Mouse (Mus musculus) heart, embryonic 10.5 days (tissue): ENCODE results near the gene Chd4. TPM values are rescaled to one million over a fixed set of nuclear protein-coding genes. Genes with fewer than 3 reads are reported as not detected.

Source experiments
- DNase-seq: peaks from one replicate; pipeline ENCODE4 v3.0.0-alpha.2; 2017; ENCODE audit warnings: low spot score
- H3K27ac ChIP-seq: fragments of 300-500 bp; sonication (generic); 2 replicates; pipeline ENCODE4 v1.5.1; 2016; ENCODE audit warnings: mild to moderate bottlenecking
- H3K27me3 ChIP-seq: fragments of 300-500 bp; sonication (generic); 2 replicates; pipeline ENCODE4 v1.6.1; 2016; ENCODE audit warnings: mild to moderate bottlenecking; ENCODE audit not compliant: poor library complexity, insufficient read depth, severe bottlenecking
- H3K36me3 ChIP-seq: fragments of 300-500 bp; sonication (generic); 2 replicates; pipeline ENCODE4 v1.6.1; 2016; ENCODE audit warnings: mild to moderate bottlenecking, moderate library complexity
- H3K4me1 ChIP-seq: fragments of 300-500 bp; sonication (generic); 2 replicates; pipeline ENCODE4 v1.6.1; 2016; ENCODE audit warnings: mild to moderate bottlenecking
- H3K4me3 ChIP-seq: fragments of 300-500 bp; sonication (generic); 2 replicates; pipeline ENCODE4 v1.5.1; 2016; ENCODE audit warnings: mild to moderate bottlenecking, moderate library complexity
- H3K9me3 ChIP-seq: fragments of 300-500 bp; sonication (generic); 2 replicates; pipeline ENCODE4 v1.6.1; 2016; ENCODE audit warnings: mild to moderate bottlenecking, moderate library complexity
- WGBS: fragments of 180-500 bp; shearing (Covaris S2); methylation state at CpG from one replicate; pipeline ENCODE4 v1.1.7; 2016; 5-methylcytosine and 5-hydroxymethylcytosine counted together
- polyA plus RNA-seq: library from polyadenylated mRNA; unstranded; fragments of >200 nt; fragmentation: Nextera tagmentation; extraction: Ambion mirVana; gene quantifications from 2 replicates; pipeline ENCODE4 v1.2.1, GENCODE M21; 2016

The Chd4 gene
- polyA plus RNA-seq, 1 experiment from 2014 or later = 88.6 TPM

DNA sequence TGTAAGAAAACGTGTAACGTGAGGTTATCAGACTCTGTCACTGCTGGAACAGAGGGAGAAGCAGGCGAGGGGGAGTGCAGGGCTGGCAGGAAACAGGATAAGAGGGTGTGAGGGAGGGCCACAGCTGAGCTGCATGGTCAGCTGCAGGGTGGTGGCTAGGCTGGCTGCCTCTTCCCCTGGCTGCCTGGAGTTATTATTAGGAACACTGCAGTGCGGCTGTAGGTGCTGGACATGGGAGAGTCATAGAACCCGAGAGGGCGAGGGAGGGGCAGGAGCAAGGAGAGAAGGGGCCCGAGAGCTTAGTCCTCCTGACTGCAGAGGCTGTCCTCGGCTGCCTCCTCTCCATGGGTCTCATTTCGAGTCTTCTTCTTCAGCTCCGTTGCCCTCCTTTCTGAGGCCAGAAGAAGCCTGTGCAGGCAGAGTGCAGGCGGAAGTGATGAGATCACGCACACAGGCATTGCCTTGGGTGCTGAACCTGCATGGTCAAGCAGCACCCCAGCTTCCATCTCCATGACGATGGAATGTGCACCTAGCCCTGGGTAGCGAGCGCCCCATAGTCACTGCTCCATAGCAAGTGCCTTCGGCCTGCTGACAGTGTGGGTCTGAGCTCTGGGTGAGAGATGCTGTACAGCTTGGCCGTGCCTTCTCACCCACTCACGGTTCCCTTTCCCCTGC, 52.6 kb downstream of the Chd4 start:
- 35% methylated on average over 18 of the region's 18 CpGs for WGBS
- peak; percentile 92 for DNase-seq
- Histone ChIP-seq H3K27me3 (no peaks in the 10 kb centered on the region), H3K4me3 (peak overlapping the region; percentile 86), H3K36me3 (peaks cover 41% of the 10 kb centered on the region), H3K9me3 (no peaks in the 10 kb centered on the region), H3K4me1 (peaks cover 69% of the 10 kb centered on the region), H3K27ac (peak overlapping the region; percentile 92)

DNA sequence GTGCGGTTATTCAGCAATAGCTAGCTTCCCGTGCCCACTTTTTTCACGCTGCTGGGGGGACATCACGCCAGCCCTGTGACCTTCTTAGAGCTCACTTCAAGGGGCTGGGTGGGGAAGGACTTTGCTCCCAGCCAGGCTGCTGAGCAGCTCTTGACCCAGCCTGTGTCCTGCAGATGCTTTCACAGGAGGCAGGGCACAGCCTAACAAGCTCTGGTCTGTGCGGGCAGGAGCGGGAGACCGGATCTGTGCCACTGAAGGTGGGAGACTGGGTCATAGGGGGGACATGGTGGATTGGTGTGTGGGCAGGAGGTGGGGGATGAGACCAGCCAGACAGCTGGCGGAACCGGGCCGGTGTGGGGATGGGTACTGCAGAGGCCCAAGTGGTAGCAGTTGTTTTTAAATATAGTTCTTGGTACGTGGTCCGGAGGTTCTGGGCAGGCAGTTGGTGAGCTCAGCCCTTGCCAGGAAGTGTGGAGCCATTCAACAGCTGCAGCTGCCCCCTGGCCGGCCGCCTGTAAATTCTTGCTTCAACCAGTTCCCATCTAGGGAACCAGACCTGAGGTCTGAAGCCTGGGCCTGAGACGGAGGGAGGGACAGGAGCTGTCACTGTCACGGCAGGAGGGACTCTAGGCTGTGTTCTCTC, 53.3 kb downstream of the Chd4 start:
- H3K27ac ChIP-seq = peak overlapping the region; percentile 92
- peaks cover 44% of the 10 kb centered on the region for H3K36me3 ChIP-seq
- WGBS = 64% methylated on average over 16 of the region's 16 CpGs

DNA sequence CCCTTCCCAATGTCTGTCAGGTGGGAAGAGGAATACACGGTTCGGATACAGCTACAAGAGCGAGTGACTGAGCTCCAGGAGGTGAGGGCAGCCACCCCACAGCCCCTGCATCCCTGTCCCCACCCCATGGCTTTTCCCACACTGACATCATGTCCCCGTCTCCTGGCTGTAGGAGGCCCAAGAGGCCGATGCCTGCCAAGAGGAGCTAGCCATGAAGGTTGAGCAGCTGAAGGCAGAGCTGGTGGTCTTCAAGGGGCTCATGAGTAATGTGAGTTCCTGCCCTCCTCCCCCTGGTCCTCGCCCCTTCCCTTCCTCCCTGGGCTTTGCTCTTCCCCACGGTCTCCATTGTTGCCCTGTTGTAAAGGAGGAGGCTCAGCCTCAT, 53.8 kb downstream of the Chd4 start:
- H3K27ac ChIP-seq = peak overlapping the region; percentile 92
- H3K36me3 ChIP-seq = peaks cover 42% of the 10 kb centered on the region
- no peaks in the 10 kb centered on the region for H3K9me3 ChIP-seq
- H3K4me1 ChIP-seq = peaks cover 64% of the 10 kb centered on the region
- H3K27me3 ChIP-seq = no peaks in the 10 kb centered on the region
- peak overlapping the region; percentile 86; the same call in 1 of the 2 replicates for H3K4me3 ChIP-seq
- WGBS = 67% methylated on average over 7 of the region's 7 CpGs
- DNase-seq = no peak

More for the DNA sequence above, 53.3 kb downstream of the Chd4 start:
- H3K27me3 ChIP-seq = no peaks in the 10 kb centered on the region
- peak overlapping the region; percentile 86 for H3K4me3 ChIP-seq
- peaks cover 69% of the 10 kb centered on the region for H3K4me1 ChIP-seq
- H3K9me3 ChIP-seq = no peaks in the 10 kb centered on the region
- no peak for DNase-seq

DNA sequence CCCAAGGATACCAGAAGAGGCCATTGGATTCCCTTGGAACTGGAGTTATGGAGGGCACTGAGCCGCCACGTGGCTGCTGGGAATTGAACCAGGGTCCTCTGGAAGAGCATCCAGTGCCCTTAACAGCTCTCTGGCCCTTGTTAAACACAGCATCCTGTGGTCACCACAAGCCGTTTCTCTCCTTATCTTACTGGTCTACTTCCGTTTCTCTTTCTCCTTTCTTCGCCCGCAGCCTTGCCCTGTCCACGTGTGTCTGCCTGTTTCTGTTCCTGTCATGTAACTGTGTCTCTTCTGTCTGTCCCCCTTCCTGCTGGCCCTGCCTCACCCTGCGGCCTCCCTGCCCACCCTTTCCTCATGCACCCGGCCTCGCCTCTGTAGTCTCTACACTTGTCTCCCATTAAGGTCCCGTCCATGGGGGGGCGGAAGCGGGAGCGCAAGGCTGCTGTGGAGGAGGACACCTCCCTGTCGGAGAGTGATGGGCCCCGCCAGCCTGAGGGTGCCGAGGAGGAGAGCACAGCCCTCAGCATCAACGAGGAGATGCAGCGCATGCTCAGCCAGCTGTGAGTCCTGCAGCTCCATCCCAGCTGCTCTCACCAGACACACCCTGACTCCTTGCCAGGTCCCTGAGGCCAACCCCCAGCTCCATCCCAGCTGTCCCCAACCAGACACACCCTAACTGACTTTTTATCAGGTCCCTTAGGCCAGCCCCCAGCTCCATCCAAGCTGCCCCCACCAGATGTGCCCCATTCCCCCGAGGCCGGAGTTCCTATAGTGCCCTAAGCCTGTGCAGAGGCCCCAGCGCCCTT, 56.6 kb downstream of the Chd4 start:
- H3K4me1 ChIP-seq = peaks cover 50% of the 10 kb centered on the region
- 83% methylated on average over 22 of the region's 22 CpGs for WGBS
- no peaks in the 10 kb centered on the region for H3K9me3 ChIP-seq
- H3K36me3 ChIP-seq = peaks cover 62% of the 10 kb centered on the region
- no peak overlapping the region for H3K27ac ChIP-seq
- no peak overlapping the region for H3K4me3 ChIP-seq
- no peak for DNase-seq
- H3K27me3 ChIP-seq = no peaks in the 10 kb centered on the region

- H3K27me3 ChIP-seq = no peaks in the 10 kb centered on the region
- DNase-seq = no peak
- H3K9me3 ChIP-seq = no peaks in the 10 kb centered on the region
- 79% methylated on average over 5 of the region's 5 CpGs for WGBS
- H3K4me3 ChIP-seq = no peak overlapping the region
- H3K36me3 ChIP-seq = peaks cover 67% of the 10 kb centered on the region
- no peak overlapping the region for H3K27ac ChIP-seq
- H3K4me1 ChIP-seq = peaks cover 44% of the 10 kb centered on the region
These were observed 57.2 kb downstream of the Chd4 start for GRCm38 (mm10) chr6:125153018-125153389.

DNA sequence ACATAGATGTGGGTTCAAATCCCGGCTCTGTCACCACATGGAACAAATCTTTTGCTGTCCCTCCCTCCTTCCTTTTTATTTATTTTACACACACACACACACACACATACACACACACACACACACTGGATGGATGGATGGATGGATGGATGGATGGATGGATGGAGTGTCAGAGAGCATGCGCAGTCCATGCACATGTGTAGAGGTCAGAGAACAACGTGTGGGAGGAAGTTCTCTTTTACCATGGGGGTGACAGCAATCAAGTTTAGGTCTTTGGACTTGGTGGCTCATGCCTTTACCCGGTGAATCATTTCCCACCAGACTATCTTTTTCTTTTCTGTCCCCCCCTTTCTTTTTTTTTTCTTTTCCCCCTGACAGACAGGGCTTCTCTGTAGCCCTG, 57.9 kb downstream of the Chd4 start:
- Histone ChIP-seq H3K36me3 (peaks cover 69% of the 10 kb centered on the region), H3K27me3 (no peaks in the 10 kb centered on the region), H3K4me1 (peaks cover 38% of the 10 kb centered on the region), H3K9me3 (no peaks in the 10 kb centered on the region), H3K27ac (no peak overlapping the region), H3K4me3 (no peak overlapping the region)
- DNase-seq = no peak
- WGBS = 88% methylated on average over 4 of the region's 4 CpGs

DNA sequence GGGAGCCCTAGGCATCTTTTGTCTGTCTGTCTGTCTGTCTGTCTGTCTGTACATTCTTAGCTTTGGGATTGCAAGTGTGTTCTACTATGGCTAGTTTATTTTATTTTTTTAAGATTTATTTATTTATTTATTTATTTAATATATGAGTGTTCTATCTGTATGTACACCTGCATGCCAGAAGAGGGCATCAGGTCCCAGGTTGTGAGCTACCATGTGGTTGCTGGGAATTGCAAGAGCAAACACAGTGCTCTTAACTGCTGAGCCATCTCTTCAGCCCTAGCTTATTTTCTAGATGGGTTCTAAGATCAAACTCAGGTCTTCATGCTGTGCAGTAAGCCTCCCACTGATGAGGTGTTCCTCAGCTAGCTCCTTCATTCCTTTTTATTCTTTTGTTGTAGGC, 58.8 kb downstream of the Chd4 start:
- Histone ChIP-seq H3K4me1 (peaks cover 29% of the 10 kb centered on the region), H3K27ac (no peak overlapping the region), H3K27me3 (no peaks in the 10 kb centered on the region), H3K9me3 (no peaks in the 10 kb centered on the region), H3K4me3 (no peak overlapping the region), H3K36me3 (peaks cover 76% of the 10 kb centered on the region)
- no peak for DNase-seq

GRCm38 (mm10) chr6:125155262-125155661, 59.5 kb downstream of the Chd4 start:
- Histone ChIP-seq H3K4me1 (peaks cover 28% of the 10 kb centered on the region), H3K27ac (no peak overlapping the region), H3K36me3 (peaks cover 81% of the 10 kb centered on the region), H3K4me3 (no peak overlapping the region), H3K9me3 (no peaks in the 10 kb centered on the region), H3K27me3 (no peaks in the 10 kb centered on the region)
- 88% methylated on average over 8 of the region's 8 CpGs for WGBS
- DNase-seq = no peak

GRCm38 (mm10) chr6:125156491-125156890, 60.7 kb downstream of the Chd4 start:
- Histone ChIP-seq H3K27ac (no peak overlapping the region), H3K36me3 (peaks cover 85% of the 10 kb centered on the region), H3K4me1 (peaks cover 38% of the 10 kb centered on the region), H3K27me3 (no peaks in the 10 kb centered on the region), H3K4me3 (no peak overlapping the region), H3K9me3 (no peaks in the 10 kb centered on the region)
- 83% methylated on average over 3 of the region's 3 CpGs for WGBS
- DNase-seq = no peak

DNA sequence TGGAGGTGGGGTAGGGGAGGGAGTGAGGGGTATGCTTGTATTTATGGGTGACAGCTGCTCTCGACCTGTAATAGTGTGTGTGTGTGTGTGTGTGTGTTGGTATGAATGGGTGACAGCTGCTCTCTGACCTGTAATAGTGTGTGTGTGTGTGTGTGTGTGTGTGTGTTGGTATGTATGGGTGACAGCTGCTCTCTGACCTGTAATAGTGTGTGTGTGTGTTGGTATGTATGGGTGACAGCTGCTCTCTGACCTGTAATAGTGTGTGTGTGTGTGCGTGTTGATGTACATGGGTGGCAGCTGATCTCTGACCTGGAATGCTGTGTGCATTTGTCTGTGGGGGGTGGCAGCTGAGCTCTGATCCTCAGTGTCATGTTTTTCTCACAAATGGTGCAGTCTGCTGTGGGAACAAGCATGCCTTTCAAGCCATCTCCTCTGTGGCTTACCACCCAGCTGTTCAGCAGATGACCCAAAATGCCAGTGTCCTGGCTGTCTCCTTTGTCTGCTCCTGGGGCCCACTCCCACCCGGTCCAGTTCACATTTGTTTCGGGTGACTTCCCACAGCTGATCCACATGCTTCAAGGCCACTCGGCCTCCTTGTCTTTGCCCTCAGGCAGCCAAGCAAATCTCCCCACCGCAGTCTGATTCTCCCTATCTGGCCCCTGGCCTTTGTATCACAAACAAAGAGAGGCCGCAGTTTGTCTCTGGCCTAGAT, 61.3 kb downstream of the Chd4 start:
- WGBS = 73% methylated on average over 7 of the region's 7 CpGs
- Histone ChIP-seq H3K36me3 (peaks cover 83% of the 10 kb centered on the region), H3K27ac (no peak overlapping the region), H3K4me3 (no peak overlapping the region), H3K9me3 (no peaks in the 10 kb centered on the region), H3K4me1 (peaks cover 37% of the 10 kb centered on the region), H3K27me3 (no peaks in the 10 kb centered on the region)
- DNase-seq = no peak

DNA sequence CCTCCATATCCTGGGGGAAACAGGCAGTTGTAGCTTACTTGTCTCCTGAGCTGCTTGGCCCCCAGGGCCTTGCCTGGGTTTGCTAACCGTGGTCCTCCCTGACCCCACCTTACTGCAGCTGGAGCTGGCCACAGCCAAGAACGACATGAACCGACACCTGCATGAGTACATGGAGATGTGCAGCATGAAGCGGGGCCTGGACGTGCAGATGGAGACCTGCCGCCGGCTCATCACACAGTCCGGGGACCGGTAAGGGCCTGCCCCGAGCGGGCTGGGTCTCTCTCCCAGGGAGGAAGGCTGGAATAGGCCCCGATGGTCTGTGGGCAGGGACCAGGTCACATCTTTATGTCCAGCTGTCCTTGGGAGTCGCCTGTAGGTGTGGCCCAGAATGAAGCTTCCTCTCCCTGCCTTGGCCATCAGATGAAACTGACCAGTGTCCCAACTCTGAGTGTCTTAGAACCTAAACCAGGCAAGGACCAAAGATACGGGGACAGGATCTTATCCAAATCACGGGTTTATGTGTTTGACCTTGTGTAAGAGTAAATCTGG, 63.2 kb downstream of the Chd4 start:
- H3K9me3 ChIP-seq = no peaks in the 10 kb centered on the region
- H3K36me3 ChIP-seq = peaks cover 80% of the 10 kb centered on the region
- DNase-seq = no peak
- H3K4me3 ChIP-seq = no peak overlapping the region
- no peaks in the 10 kb centered on the region for H3K27me3 ChIP-seq
- no peak overlapping the region for H3K27ac ChIP-seq
- H3K4me1 ChIP-seq = peaks cover 38% of the 10 kb centered on the region
- 83% methylated on average over 15 of the region's 15 CpGs for WGBS

- H3K27ac ChIP-seq = peak overlapping the region; percentile 62
- DNase-seq = no peak
- peaks cover 81% of the 10 kb centered on the region for H3K36me3 ChIP-seq
- WGBS = 76% methylated on average over 7 of the region's 7 CpGs
- no peaks in the 10 kb centered on the region for H3K9me3 ChIP-seq
- H3K4me3 ChIP-seq = peak overlapping the region; percentile 6; the same call in 1 of the 2 replicates
- peaks cover 38% of the 10 kb centered on the region for H3K4me1 ChIP-seq
- H3K27me3 ChIP-seq = no peaks in the 10 kb centered on the region
These were observed 64.2 kb downstream of the Chd4 start for GRCm38 (mm10) chr6:125159773-125160557.
